14 mouse cellular contexts compared by ENCODE assay signal in the genomic region with DNA sequence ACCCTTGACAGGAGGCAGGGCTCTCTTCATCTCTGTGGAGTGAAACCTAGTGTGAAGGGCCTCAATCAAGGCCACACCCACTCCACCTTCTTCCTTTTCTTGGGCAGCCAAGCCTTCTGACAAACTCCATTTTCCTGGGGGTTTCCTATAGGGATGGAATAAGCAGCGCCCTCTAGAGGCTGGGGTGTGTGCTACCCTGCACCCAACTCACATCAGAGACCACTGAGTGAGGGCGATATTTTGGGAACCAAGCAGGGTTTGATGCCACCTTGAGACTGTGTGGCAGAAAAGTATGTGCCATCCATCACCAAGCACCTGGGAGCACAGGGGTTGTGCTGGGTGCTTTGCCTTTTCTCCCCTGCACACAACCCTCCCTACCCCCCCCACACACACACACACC.
DNase-seq lines count a peak whose midpoint lies in the region; ATAC-seq and TF ChIP-seq lines count a peak whose summit lies in the region.
"Had no signal": no experiment of that assay in that cellular context is flagged by ENCODE, and none has a peak within 500 bp of the region (broad histone marks: within the 10 kb centered on the region; RNA-seq: fewer than 3 reads in every experiment).

No protein-coding gene starts in this region.

- H3K27ac ChIP-seq in forebrain, postnatal 0 days (ENCODE audit: low read depth, low read length), result no peak overlapping the region
- no peak overlapping the region for H3K27ac ChIP-seq in forebrain, embryonic 14.5 days (ENCODE audit: low read depth, low read length)
- no peak overlapping the region for H3K27ac ChIP-seq in liver, postnatal 0 days (ENCODE audit: low read depth)
- H3K27ac ChIP-seq in limb, embryonic 10.5 days, result peak overlapping the region; percentile 80; the same call in 1 of the 2 replicates

- no peak overlapping the region for H3K9ac ChIP-seq in forebrain, postnatal 0 days
- no peak overlapping the region for H3K9ac ChIP-seq in forebrain, embryonic 14.5 days (ENCODE audit: low read length)
- no peak overlapping the region for H3K9ac ChIP-seq in liver, postnatal 0 days (replicated peaks)

- WGBS in forebrain, postnatal 0 days, result 62% methylated on average over 2 of the region's 2 CpGs
- 48% methylated on average over 2 of the region's 2 CpGs for WGBS in forebrain, embryonic 14.5 days
- 41% methylated on average over 2 of the region's 2 CpGs for WGBS in liver, postnatal 0 days (ENCODE audit: insufficient replicate concordance)
- WGBS in limb, embryonic 10.5 days, result 57% methylated on average over 2 of the region's 2 CpGs

- no peak for DNase-seq in forebrain, postnatal 0 days
- DNase-seq in forebrain, embryonic 14.5 days (ENCODE audit: low spot score), result no peak
- DNase-seq in liver, postnatal 0 days, result no peak
- DNase-seq in liver, result no peak
- no peak for DNase-seq in limb, embryonic 10.5 days (ENCODE audit: low spot score)
- DNase-seq in ovary, postnatal 14 days (ENCODE audit: low spot score), result no peak
- DNase-seq in yolk sac, embryonic 10.5 days (ENCODE audit: low spot score), result no peak
- DNase-seq: adrenal gland, adult 2 months; kidney, adult 11 months; kidney, postnatal 4 days; lung, postnatal 4 days; right cerebral cortex, postnatal 4 days had no signal

- H3K36me3 ChIP-seq in forebrain, postnatal 0 days (ENCODE audit: insufficient read depth), result no peaks in the 10 kb centered on the region
- no peaks in the 10 kb centered on the region for H3K36me3 ChIP-seq in forebrain, embryonic 14.5 days (ENCODE audit: control insufficient read depth, insufficient read depth, low read length)
- H3K36me3 ChIP-seq in liver, postnatal 0 days (replicated peaks; ENCODE audit: insufficient read depth, low read length), result no peaks in the 10 kb centered on the region
- H3K36me3 ChIP-seq in E14TG2a.4 (ENCODE audit: insufficient read depth, low read length), result no peaks in the 10 kb centered on the region
- 0 out of 2 replicates have a peak, but pooled peaks cover 5% of the 10 kb centered on the region for H3K36me3 ChIP-seq in limb, embryonic 10.5 days

- peaks cover 16% of the 10 kb centered on the region for H3K4me1 ChIP-seq in forebrain, postnatal 0 days (ENCODE audit: insufficient read depth)
- H3K4me1 ChIP-seq in forebrain, embryonic 14.5 days (ENCODE audit: control insufficient read depth, insufficient read depth, low read length), result peaks cover 43% of the 10 kb centered on the region
- H3K4me1 ChIP-seq in liver, postnatal 0 days (ENCODE audit: insufficient read depth), result no peaks in the 10 kb centered on the region
- H3K4me1 ChIP-seq in E14TG2a.4 (replicated peaks; ENCODE audit: low read depth, low read length), result peaks cover 60% of the 10 kb centered on the region
- H3K4me1 ChIP-seq in limb, embryonic 10.5 days, result peaks cover 100% of the 10 kb centered on the region

- no peak for ATAC-seq in forebrain, postnatal 0 days
- ATAC-seq in forebrain, embryonic 14.5 days, result no peak
- ATAC-seq in liver, postnatal 0 days, result no peak
- ATAC-seq: Patski had no signal

- peak; percentile 35 for TF ChIP-seq CTCF in forebrain, postnatal 0 days (IDR thresholded peaks at IDR 0.05; ENCODE audit: low read depth)
- peak; percentile 44 for TF ChIP-seq CTCF in liver, postnatal 0 days (IDR thresholded peaks at IDR 0.05; ENCODE audit: low read depth)
- peak; percentile 71 for TF ChIP-seq CTCF in E14TG2a.4 (conservative IDR thresholded peaks at IDR 0.05; ENCODE audit: low read length)

- no peak overlapping the region for H3K4me2 ChIP-seq in forebrain, postnatal 0 days (ENCODE audit: low read depth)
- no peak overlapping the region for H3K4me2 ChIP-seq in forebrain, embryonic 14.5 days (ENCODE audit: low read length)
- H3K4me2 ChIP-seq in liver, postnatal 0 days (ENCODE audit: low read depth, low read length), result no peak overlapping the region

- H3K9me3 ChIP-seq in forebrain, postnatal 0 days (ENCODE audit: low read length), result no peaks in the 10 kb centered on the region
- no peaks in the 10 kb centered on the region for H3K9me3 ChIP-seq in forebrain, embryonic 14.5 days (replicated peaks; ENCODE audit: control insufficient read depth, low read length)
- H3K9me3 ChIP-seq in liver, postnatal 0 days (ENCODE audit: low read length), result no peaks in the 10 kb centered on the region
- H3K9me3 ChIP-seq in E14TG2a.4 (ENCODE audit: low read length), result no peaks in the 10 kb centered on the region
- no peaks in the 10 kb centered on the region for H3K9me3 ChIP-seq in limb, embryonic 10.5 days (replicated peaks)

- no peak overlapping the region for H3K4me3 ChIP-seq in forebrain, postnatal 0 days (ENCODE audit: low read depth, low read length)
- H3K4me3 ChIP-seq in forebrain, embryonic 14.5 days (ENCODE audit: low read depth, low read length), result no peak overlapping the region
- H3K4me3 ChIP-seq in liver, postnatal 0 days (ENCODE audit: low read depth, low read length), result no peak overlapping the region
- no peak overlapping the region for H3K4me3 ChIP-seq in E14TG2a.4 (replicated peaks; ENCODE audit: low read length)
- H3K4me3 ChIP-seq in limb, embryonic 10.5 days, result no peak overlapping the region

- no peak for TF ChIP-seq EP300 in liver, postnatal 0 days (IDR thresholded peaks at IDR 0.05; ENCODE audit: low read depth)

- no peaks in the 10 kb centered on the region for H3K27me3 ChIP-seq in forebrain, postnatal 0 days (ENCODE audit: insufficient read depth, low read length)
- H3K27me3 ChIP-seq in forebrain, embryonic 14.5 days (replicated peaks; ENCODE audit: control insufficient read depth, insufficient read depth, low read length), result no peaks in the 10 kb centered on the region
- 0 out of 2 replicates have a peak, but pooled peaks cover 3% of the 10 kb centered on the region for H3K27me3 ChIP-seq in liver, postnatal 0 days (ENCODE audit: insufficient read depth, low read length)
- peaks cover 13% of the 10 kb centered on the region; the same call in 1 of the 2 replicates for H3K27me3 ChIP-seq in E14TG2a.4 (ENCODE audit: insufficient read depth, low read length)
- H3K27me3 ChIP-seq in limb, embryonic 10.5 days (ENCODE audit: low read depth, poor library complexity, severe bottlenecking), result peaks cover 18% of the 10 kb centered on the region; the same call in 1 of the 2 replicates
- H3K27me3 ChIP-seq: Patski had no signal
